Mouse (Mus musculus): ENCODE measurements around the gene Ylpm1.

The Ylpm1 gene

DNA sequence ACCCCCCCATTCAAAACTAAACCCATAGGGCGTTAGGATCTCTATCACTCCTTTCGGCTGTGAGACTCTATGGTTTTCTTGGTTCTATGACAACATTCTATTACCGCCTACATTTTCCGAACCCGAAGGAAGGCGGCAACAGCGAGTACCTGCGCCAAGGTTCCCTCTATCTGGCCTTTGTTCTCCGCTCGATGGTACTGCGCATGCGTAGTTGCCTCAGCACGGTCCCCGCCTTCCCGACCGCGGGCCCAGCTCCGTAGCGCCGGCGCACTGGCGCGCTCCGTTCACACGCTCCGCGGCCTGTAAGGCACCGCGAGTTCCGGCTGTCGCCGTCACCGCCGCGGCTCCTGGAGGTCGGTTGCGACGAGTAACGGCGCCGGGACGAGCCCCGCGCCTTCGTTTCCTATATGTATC lies at the start of gene Ylpm1:
TSS of gene Ylpm1 (plus strand) at position 239 of the 414 bp plus-strand sequence.
- peak; percentile 90 for DNase-seq (ENCODE audit: low read depth, low spot score)

DNA sequence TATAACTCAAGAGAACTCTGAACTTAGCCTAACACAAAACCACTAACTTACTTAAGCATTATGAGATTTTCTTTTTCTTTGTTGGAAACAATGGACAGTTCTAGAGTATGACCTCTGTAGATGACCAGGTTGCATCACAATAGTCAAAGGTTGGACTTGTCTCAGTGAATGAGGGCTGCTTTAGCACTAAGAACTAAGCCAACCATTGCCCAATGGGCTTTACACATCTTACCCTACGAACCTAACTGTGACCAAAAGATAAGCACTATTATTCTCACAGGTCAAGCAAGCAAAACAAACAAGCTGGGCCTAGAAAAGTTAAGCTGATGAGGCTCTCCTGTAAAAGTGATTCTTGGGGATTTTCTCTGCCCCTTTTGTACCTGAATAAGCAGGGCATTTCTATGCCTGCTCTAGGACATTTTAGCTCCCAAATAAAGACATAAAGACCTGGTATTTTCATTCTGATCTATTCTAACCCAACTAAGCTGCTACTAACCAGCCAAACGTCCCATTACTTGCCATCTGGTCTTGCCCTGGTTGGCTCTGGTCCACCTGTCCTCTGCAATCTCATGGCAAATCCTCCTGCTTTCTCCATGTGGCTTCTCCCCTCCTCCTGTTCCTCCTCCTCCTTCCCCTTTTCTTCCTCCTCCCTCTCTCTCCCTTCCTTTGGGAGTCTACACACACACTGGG lies 48.1 kb upstream of the Ylpm1 start:
- no peak for DNase-seq (ENCODE audit: low read depth, low spot score)

- no peak for DNase-seq (ENCODE audit: low read depth, low spot score)
Measured at GRCm38 (mm10) chr12:84948584-84949285, 47.4 kb upstream of the Ylpm1 start.

- no peak for DNase-seq (ENCODE audit: low read depth, low spot score)
Measured at GRCm38 (mm10) chr12:84950763-84951162, 45.4 kb upstream of the Ylpm1 start.

DNA sequence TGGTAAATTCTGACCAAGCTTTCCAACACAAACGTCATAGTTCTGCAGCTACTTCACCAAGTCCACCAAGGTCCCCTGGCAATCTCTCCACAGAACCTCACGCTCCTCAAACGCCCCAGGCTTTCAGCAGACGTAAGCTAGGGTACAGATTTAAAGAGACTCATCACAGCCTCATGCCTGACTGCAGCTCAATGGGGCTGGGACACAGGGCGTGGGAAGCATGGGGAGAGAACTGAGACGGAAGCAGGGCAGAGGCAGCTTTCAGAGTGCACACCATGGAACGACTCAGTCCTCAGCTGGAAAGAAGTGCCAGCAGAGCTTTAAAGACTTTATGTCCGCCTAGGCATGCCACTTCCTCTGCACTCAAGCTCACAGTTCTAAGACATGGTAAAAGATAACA lies 44.6 kb upstream of the Ylpm1 start:
- DNase-seq (ENCODE audit: low read depth, low spot score) = no peak

DNA sequence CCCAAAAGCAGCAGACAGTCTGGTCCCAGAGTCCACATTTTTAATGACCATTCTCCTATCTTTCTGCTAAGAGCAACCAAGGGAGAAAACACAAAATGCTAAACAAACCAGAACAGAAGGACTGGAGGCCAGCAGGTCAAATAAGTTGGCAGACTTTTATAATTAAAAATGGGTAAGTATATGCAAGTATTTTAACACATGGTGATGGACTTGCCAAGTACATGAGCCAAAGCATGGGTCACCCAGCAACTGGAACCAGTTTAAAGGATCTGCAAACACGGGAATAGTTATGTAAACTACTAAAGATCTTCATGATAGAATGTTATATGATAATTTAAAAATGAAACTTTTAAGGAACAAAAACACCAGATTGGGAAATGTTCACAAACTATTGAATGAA lies 43.8 kb upstream of the Ylpm1 start:
- no peak for DNase-seq (ENCODE audit: low read depth, low spot score)

- no peak for DNase-seq (ENCODE audit: low read depth, low spot score)
Measured at GRCm38 (mm10) chr12:84956317-84956716, 39.8 kb upstream of the Ylpm1 start.

GRCm38 (mm10) chr12:84958794-84959356 lies 37.2 kb upstream of the Ylpm1 start:
- DNase-seq (ENCODE audit: low read depth, low spot score) = no peak

GRCm38 (mm10) chr12:84962606-84963005 lies 33.5 kb upstream of the Ylpm1 start:
- peak; percentile 54 for DNase-seq (ENCODE audit: low read depth, low spot score)

- DNase-seq (ENCODE audit: low read depth, low spot score) = peak; percentile 42
Measured at GRCm38 (mm10) chr12:84968831-84969655, 27.1 kb upstream of the Ylpm1 start.

GRCm38 (mm10) chr12:84969656-84970427 lies 26.3 kb upstream of the Ylpm1 start:
- peak; percentile 39 for DNase-seq (ENCODE audit: low read depth, low spot score)

DNA sequence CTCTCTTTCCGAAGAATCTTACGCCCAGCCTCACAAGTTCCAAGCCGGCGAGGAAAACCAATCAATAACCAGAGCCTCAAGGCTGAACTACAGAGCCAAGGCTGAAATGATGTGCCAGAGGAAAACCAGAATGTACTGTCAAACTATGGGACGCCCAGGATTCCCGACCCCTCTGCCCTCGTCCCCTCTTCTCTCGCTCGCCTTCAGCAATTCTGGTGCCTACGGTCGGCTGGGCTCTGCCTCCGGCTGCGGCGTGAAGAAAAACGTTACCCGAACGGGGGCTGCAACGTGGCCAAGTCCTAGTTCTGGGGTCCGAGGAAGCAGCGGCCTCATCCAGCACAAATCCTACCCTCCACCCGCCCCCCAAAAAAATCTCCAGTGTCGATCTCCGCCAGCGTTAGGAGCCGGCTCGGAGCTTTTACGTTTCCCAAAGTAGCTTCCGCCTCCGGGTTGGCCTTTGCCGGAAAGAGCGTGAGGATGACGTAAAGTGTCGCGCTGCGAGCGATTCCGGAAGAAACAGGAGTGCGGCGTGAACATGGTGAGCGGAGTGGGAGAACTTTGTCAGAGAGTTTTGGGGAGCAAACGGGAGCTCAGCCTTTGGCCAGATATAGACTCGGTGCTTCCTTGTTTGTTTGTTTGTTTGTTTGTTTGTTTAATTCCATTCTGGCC lies 25.6 kb upstream of the Ylpm1 start, which contains the start of the genes Fcf1 and Arel1:
TSS of gene Fcf1 (plus strand) at position 470 of the 669 bp plus-strand sequence.
TSS of gene Arel1 (minus strand) at position 473 of the 669 bp plus-strand sequence.
- peak; percentile 86 for DNase-seq (ENCODE audit: low read depth, low spot score)

DNA sequence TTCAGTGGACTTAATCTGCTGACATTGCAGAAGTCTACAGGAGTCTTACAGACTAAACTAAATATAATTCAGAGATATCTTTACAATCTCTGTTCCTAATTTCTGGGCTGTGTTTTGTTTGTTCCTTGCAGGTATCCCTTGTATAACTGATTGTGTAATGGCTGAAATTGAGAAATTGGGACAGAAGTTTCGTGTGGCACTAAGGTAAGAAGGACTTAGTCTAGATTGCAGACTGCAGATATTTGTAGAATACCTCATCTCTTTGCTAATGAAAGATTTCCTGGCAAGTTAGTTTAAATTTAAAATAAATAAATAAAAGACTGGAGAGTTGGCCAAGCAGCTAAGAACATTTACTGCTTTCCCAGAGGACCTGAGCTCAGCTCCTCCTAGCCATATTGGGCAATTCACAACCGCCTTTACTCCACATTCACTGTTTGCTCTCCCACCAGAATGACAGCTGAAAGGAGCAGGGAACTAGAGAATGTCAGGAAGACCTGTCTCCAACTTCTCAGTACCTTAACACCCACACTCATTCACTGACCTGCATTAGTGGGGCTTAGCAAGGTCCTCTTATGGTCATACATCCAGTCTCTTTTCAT lies 16.8 kb upstream of the Ylpm1 start:
- no peak for DNase-seq (ENCODE audit: low read depth, low spot score)

GRCm38 (mm10) chr12:84989456-84989855 lies 6.7 kb upstream of the Ylpm1 start:
- DNase-seq (ENCODE audit: low read depth, low spot score) = no peak

GRCm38 (mm10) chr12:84995112-84995761 lies 884 bp upstream of the Ylpm1 start:
- no peak for DNase-seq (ENCODE audit: low read depth, low spot score)

DNA sequence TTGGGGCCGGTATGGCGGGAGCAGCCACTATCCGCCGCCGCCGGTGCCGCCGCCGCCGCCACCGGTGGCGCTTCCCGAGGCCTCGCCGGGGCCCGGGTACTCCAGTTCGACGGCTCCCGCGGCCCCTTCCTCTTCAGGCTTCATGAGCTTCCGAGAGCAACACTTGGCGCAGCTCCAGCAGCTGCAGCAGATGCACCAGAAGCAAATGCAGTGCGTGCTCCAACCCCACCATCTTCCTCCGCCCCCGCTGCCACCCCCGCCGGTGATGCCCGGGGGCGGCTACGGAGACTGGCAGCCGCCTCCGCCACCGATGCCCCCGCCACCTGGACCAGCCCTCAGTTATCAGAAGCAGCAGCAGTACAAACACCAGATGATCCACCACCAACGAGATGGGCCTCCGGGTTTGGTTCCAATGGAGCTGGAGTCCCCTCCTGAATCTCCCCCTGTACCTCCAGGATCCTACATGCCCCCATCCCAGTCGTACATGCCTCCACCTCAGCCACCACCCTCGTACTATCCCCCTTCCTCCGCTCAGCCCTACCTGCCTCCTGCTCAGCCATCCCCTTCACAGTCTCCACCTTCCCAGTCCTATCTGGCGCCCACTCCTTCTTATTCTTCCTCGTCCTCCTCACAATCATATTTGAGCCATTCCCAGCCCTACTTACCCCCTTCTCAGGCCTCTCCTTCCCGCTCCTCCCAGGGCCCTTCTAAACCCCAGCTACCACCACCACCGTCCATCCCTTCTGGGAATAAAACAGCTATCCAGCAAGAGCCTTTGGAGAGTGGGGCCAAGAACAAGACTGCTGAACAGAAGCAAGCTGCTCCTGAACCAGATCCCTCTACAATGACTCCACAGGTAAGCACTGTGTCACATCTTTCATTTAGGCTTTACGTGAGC lies 629 bp downstream of the Ylpm1 start:
- peak; percentile 19 for DNase-seq (ENCODE audit: low read depth, low spot score)

GRCm38 (mm10) chr12:84999053-84999452 lies 2.9 kb downstream of the Ylpm1 start:
- no peak for DNase-seq (ENCODE audit: low read depth, low spot score)

DNA sequence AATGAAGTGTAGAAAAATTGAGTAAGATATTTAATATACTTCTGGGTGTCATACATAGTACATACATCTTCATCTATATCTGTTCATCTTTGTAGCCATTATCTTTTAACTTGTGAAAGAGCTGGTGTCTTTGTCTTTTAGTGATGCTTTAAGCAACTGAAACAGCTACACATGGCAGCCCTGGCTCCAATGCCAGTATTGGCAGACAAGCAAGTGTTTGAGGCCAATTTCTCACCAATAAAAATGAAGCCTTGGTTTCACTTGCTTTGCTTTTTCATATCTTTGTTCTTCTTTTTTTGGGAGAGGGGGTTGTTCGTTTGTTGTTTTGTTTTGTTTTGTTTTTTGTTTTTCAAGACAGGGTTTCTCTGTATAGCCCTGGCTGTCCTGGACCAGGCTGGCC lies 10.1 kb downstream of the Ylpm1 start:
- DNase-seq (ENCODE audit: low read depth, low spot score) = no peak

- no peak for DNase-seq (ENCODE audit: low read depth, low spot score)
Measured at GRCm38 (mm10) chr12:85007021-85007420, 10.9 kb downstream of the Ylpm1 start.
